Mouse (Mus musculus) layer of hippocampus, postnatal 14 days (tissue): ENCODE measurements around the gene Tent4a. TPM values are rescaled to one million over a fixed set of nuclear protein-coding genes. Genes with fewer than 3 reads are reported as not detected.

Experiments
- DNase-seq, 2 experiments: peaks; one replicate each; pipeline ENCODE4 v3.0.0; 2021 to 2022; ENCODE audit warnings: low spot score in 2 of 2, mixed read lengths in 1 of 2
- total RNA-seq, 2 experiments: library from RNA; stranded (reverse); gene quantifications; 2 replicates each; pipeline ENCODE4 v1.2.3; 2021

Tent4a gene
- total RNA-seq, 2 experiments from 2014 or later, result 38.0 to 38.2 TPM

DNA sequence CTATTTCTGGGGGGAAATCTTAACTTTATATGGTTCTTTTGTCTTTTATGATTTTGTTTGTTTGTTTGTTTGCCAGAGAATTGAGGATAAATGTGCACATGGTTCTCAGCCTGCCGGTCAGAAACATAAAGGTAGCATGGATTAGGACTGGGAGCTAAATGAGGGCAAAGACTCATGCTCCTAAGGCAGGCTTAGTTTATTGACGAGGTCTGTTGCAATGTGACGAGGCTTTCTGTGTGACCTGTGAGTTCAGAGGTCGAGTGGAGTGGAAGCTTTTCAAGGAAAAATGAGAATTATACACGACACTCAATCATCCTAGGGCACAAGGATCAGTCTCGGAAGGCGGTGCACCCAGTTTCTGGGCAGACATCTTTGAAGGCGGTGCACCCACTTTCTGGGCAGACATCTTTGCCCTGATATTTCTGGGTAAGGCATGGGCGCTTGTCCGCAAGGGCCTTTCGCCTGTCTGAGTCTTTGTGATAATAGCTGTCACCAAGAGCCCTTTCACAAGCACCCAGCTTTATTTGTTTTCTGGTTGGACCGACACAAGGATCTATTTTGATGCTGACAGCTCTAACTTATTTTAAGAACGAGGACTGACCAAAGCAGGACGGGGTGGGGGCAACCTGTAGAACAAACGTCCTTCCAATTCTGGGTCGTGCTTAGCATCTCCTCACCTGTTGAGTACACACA is 13.2 kb upstream of the Tent4a start:
- DNase-seq, result no peak

DNA sequence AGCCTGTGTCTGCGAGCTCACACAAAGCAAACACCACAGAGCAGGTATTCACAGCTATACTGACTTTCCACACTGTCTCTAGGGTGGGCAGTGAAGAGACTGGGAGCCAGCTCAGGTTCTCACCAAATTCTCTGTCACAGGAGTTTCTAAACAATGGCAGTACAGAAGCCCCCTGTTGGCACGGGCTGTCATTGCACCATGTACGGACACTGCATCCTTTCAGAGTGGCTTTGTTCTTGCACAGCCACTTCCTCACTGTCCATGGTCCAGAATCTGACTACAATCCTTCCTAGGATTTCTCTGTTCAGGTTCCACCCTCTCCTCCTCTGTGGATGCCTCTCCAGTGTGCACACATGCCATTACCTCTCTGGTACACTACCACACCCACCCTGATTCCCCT is 10.6 kb upstream of the Tent4a start:
- DNase-seq, result no peak

DNA sequence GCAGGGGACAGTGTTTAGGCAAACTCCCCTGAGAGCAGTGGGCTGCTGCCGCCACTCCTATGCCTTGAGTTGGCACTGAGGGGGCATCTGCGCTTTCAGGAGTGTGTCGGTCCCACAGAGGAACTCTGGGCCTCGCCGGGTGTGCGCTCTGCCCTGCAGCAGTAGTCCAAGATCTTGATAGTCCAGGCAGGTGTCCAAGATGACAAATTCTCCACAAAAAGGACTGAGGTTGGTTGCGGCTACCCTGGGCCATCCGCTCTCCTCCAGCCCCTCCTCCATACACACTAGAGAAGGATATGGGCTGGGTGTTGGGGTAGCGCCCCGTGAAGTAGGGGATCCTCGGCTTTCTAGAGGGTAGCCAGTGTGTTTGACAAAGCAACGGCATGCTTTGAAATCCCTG is 9.2 kb upstream of the Tent4a start:
- no peak for DNase-seq

DNA sequence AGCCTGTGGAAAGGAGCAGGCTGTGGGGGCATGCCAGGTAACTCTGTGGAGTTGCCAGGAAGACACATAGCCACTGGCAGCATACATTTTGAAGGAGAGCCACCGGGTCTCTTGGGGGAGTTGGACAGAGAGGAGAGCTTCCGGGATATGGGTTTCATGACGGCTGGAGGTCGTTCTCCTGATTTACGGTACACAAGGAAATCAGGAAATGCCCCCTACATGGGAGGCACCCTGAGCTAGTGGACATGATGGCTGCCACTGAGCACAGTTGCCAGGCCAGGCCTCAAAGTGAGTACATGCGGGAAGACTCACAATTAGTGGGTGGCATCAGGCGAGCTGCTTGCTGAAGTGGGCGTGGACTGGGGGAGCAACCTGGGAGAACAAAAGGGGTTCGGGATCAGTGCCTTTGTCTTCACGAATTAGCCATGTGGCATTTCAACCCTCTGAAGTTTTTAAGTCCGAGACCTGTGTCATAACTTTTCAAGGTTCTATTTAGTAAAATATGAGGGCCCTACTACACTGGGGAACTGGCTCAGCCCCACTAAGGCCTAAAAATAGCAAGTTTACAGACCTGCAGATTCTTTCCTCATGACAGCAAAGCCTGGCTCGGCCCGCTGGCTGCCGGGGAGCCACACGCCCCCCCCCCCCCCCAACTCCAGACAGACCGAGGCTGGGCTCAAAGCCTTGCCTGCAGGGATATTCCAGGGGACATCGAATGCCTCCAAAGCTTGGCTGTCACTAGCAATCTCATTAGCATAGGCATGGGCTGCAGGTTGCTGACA is 8.3 kb upstream of the Tent4a start:
- DNase-seq, result no peak

DNA sequence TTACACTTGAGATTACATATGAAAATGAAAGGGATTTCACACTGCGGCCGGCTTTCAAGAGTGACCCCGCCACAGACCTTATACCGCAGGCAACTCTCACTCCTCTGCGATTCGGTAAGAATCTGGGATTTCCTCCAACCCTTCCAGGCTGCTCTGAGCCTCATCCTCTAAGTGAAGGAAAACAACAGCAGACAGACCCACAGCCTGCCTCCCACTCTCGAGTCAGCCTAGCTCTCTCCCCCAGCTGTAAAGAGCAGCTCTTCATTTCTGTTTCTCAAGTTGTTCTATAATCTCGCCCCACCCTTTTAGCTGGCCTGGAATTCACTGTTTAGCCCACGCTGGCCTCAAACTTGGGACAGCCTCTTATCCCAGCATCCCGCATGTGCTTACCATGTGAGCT is 7.4 kb upstream of the Tent4a start:
- DNase-seq, result no peak

DNA sequence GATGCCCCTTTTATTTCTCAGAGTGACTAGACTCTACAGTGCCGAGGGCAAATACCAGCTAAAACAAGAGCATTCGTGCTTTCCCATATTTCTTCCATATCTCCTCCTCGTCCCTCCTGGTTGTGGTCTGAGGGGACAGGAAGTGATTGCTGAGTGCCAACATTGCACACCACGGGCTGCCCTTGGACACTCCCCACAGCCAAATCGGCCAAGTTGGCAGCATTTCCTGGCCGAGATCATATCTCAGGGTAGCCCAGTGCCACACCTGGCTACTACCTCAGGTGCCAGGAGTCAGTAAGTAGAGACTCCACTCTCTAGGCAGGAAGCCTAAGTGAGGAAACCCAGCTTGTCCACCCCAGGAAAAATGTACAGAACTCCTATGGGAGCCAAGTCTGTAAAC is 6.8 kb upstream of the Tent4a start:
- DNase-seq, result no peak

DNA sequence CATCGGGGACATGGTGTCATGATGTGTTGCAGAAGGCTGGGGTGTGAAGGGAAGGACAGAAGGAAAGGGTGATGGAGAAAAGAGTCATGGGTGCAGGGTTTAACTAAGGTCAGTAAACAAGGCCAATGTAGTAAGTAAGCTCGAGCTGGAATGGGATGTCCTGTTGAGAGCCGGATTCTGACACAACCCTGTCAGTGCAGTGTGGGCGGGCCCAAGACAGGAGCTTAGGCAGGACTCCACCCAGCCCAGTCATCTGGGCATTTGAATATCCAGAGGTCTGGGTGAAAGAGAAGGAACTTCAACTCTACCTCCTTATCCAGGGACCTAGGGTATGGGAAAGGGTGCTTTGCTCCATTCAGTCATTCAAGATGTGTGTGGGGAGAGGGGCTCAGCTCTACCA is 3.9 kb upstream of the Tent4a start:
- DNase-seq, result no peak

DNA sequence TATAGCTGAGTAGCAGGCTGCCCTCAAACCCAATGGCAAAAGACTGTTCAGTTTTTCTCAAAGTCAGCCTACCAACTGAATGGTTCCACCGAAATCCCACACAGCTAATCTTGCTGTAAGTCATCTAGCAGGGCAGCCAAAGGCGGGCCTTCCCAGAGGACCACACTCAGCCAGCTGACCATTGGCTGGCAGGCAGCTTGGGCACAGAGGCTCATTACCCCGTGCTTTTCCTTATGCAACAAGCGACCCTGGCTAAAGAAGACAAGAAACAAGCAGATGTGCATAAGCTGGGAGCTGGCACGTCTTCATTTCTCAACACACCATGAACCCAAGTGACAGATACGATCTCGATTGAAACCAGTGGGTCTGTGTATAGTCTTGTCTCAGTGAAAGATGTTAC is 2.9 kb upstream of the Tent4a start:
- DNase-seq, result no peak

DNA sequence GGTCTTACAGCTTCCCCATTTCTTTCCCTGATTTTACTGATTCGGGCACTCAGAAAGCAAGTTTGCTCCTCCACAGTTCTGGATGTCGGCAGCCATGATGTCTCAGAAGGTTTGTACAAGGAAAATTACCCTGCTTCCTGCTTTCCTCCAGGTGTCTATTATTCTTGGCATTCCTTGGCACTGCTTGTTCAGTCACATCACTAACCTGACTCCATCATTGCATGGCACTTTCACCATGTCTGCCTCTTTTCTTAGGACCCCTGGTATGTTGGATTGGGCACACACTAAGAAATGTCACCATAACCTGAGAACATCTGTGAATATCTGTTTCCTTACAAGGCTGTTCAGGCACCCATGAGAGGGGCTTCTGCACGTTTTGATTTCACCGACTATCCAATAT is 1.6 kb upstream of the Tent4a start:
- no peak for DNase-seq

DNA sequence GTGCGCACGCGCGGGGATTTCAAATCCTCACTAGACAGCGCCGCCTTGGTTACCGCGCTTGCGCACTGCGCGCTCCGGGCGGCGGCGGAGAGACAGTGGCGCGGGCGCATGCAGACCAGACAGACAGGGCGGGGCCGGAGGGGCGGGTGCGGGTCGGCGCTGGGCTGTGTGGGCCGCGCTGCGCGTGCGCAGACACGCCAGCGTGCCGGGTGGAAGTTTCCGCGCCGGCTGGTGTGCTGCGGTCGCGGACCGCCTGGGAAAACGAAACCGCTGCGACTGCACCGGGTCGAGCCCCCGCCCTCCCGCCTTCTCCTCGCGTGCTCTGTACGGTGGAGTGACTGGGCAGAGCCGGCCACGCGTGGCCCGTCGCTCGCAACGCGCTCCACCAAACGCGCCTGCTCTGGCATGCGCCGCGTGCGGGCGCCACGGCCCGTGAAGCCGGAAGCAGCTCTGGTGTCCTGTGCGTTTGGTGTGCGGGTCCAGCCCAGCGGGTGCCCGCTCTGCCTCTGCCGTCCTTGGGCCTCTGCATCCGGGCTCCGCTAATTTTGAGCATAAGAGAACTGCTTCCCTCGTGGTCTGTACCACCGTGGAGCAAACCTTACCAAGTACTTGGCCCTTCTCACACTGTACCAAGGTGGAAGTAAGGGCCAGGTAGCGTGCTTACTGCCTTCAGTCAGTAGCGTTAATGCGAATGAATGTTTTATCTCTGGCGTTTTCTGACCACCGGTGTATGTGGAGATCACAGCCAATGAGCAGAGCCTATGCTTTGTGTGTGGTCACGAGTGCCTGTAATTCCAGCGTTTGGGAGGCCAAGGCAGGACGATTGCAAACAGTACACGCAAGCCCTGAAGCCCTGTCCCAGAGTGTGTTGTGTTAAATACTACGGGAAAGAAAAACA is 486 bp upstream of the Tent4a start:
- peak; percentile 95 to 98 for DNase-seq

DNA sequence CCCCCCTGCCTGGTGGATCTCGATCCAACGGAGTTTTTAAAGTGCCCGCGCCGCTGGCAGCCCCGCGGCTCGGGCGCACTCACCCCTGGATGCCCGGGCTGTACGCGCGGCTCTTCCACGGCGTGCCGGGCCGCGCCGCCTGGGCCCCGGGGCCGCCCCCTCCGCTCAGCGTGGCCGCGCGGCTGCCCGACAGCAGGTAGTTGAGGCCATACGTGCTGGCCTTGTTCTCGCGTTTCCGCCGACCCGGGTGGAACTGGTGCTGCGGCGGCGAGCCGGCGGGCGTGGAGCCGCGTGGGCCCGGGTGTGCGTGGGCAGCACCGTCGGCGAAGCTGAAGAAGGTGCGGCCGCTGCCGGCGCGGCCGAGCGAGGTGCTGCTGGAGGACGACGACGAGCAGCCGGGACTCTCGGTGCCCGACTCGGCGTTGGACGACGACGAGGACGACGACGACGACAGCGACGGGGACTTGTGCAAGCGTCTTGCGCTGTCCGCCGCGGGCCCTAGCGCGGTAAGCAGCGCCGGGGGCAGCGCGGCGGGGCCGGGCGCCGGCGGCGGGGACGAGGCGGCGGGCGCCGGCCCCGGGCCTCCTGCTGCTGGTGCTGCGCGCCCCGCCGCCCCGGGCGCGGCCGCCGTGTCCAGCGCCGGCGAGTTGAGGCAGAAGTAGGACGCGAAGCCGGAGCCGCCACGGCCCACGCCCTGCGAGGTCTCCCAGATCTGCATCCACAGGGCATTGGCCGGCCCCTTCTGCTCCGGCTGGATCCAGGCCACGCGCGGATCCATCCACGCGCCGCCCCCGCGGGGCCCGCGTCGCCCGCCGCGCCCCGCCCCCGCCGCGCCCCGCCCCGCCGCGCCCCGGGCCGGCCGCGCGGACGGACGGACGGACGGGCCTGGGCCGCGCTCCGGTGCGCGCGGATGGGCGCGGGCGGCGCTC is 748 bp downstream of the Tent4a start, which contains the start of gene Nsun2:
TSS of gene Nsun2 (plus strand) at position 342 of the 929 bp plus-strand sequence.
- DNase-seq, result peak in 1 of 2 experiments; percentile 52

DNA sequence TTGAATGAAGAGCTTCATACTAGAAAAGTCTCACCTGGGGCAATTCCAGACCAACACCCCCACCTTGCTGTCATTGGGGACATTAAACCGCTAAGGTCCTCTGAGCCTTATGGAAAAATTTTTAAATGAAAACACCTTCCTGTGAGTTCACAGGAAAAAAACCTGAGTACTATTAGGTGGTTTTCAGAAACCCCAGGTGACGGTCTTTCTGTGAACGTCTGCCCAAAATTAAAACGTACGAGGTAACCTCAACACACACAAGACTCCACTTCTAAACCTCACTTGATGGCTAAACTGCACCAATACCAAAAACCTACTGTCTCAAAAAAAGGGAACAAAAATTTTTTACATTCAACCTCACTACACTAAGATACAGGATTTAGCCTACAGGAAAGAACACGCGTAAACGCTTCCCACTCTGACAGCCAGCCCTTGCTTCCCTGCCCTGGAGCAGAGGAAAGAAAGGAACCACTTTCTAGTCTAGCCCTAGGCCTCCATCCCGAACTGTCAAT is 1.5 kb downstream of the Tent4a start:
- no peak for DNase-seq

DNA sequence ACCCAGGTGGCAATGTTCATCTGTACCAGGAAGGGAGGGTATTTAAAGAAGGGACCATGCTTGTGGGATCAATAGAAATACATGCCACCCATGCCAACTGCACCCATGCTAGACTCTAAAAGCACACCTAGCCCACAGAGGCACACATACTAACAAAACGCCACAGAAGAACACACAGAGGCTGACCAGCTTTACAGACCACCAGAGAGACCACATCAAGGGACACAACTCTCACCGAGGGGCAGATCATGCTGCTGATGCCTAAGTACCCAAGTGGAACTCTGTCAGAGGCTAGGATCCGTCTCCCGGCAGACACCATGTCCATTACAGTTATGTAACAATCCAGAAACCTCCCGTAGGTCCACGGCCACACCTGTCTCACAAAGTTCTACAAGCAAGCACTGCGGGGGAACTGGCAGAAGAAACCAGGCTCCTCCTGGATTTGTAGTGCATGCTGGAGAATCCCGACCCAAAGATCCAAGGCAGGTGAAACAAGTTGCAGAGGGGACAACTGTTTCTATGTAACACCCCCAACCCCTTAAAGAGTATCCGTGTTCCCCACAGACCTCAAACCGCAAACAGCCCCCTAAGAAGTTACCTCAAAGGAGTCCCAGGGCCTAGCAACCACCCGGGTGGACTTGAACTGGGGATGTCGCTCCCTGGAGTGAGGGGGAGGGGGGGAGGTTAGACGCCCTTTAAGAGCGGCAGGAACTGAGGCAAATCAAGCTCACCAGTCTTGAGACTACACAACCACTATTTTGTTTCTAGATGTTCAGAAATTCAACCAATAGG is 2.1 kb downstream of the Tent4a start:
- DNase-seq, result no peak

DNA sequence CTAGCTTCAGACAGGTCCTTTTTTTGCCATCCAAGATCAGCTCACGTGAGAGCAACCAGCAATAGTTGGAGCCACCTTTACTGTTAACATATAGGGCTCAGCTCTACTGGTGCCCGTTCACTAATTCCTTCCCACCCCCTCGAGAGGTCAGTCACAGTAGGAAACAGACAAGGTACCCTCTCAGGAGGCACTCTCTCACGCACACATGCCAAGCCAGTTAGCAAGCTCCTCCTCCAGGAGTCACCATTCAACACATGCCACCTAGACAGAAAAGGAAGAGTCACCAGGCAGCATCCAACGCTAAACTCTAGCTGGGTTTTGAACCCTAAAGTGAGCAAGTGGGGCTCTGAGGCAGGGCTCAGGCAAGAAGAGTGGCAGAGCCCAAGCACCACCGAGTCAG is 3.0 kb downstream of the Tent4a start:
- no peak for DNase-seq

DNA sequence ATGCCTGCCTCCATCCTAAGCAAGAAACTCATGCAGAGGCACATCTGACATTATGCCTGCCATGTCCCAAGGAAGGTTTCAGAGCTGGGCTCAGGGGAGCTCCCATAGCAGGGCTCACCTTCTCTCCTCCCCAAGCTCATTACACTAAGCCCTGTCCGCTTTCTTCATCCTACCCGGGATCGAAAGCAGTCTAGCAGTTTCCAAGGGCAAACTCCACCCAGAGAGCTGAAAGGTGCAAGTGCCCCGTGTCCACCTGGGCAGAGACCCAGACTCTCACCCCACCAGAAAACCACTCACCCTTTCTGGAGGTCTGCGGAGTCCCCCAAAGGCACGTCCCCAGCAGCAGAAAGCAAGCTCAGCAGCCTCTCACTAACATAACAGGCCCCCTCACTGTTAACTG is 3.5 kb downstream of the Tent4a start:
- DNase-seq, result no peak

DNA sequence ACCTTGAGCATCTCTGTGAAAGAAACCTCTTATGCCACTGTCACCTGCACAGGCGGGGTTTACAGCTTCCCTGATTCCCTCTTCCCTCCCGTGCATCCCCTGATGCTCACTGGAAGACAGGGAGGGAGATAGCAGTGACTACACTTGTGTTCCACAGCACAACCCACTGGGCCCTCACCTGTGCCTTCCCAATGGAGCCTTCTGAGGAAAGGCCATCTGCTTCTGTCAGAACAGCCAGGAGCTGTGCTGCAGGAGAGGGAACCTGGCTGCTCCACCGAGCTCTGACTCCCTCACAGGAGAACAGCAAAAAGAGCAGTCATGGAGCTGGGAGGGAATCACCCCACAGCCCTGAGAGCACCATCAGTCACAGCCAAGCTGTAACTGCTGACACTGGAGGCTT is 4.3 kb downstream of the Tent4a start:
- DNase-seq, result no peak

DNA sequence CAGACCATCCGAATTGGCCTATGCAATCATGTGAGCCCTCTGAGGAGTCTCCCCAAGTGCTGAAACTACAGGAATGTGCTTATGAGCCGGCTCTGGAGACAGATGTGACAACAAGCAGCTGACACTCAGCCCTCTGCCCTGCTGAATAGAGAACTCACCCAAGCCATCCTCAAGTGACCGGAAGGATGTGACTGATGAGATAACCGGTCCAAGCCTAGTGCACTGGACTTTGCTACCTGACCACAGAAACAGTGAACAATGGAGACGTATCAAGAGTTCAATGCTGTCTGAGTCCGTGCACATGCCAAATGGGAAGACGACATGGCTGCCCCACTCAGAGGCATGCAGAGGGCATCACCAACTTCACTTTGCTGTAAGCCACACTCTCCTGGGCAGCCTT is 5.9 kb downstream of the Tent4a start:
- DNase-seq, result no peak

DNA sequence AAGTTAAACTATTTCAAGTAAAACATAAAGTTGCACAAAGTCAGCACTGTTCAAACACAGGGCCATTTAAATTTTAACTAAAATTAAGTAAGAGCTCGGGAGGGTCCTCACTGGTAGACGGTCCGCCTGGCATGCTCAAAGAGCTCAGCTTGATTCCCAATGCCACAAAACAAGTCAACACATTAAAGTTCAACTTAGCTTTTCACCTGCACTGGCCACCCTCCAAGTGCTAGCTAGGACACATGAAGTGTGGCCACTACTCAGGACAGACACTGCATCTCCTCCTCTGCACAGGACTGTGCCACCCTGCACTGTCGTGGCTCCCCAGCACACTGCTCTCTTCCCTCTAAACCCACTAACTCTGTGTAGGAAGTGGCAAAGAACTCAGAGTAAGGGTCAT is 8.6 kb downstream of the Tent4a start:
- no peak for DNase-seq

DNA sequence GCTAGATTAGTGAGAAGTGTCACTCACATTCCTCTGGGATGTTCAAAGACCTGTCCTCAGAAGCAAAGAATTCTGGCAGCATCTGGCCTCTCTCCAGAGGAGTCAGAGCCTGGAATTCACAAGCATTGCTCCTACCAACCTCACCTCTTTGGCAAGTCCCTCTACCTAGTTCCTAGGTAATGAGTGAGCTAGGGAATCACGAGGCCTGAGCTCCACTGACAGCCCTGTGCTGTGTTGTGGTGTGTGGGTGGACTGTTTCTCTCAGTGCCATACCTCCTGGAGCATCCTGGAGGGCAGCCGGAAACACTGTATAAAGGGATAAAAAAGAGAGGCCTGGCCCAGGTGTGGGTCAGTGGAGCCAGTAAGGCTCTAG is 10.3 kb downstream of the Tent4a start:
- no peak for DNase-seq
